Mouse (Mus musculus) liver, adult 2 months (tissue): ENCODE results near the gene Arl2.

Experiments
- CTCF ChIP-seq: fragments of 200-500 bp; IDR thresholded peaks from 2 replicates; pipeline ENCODE4 v1.5.1; 2011; ENCODE audit warnings: low read depth, low read length, control low read depth
- POLR2A ChIP-seq: fragments of 200-500 bp; IDR thresholded peaks from 2 replicates; pipeline ENCODE4 v1.6.1; 2011; ENCODE audit warnings: low read length, control low read depth; ENCODE audit not compliant: insufficient read depth; ENCODE audit errors: extremely low read depth

GRCm38 (mm10) chr19:6088841-6089240 lies 52.5 kb downstream of the Arl2 start:
- no peak for TF ChIP-seq CTCF
- no peak for TF ChIP-seq POLR2A
